Mouse (Mus musculus): ENCODE results near the gene Tex46. TPM values are rescaled to one million over a fixed set of nuclear protein-coding genes. Genes with fewer than 3 reads are reported as not detected.
A peak's percentile ranks its signal among the peaks of the same experiment; 100 is the strongest.

The Tex46 gene
- polyA plus RNA-seq, 1 experiment from 2014 or later = not detected

- H3K27me3 ChIP-seq (ENCODE audit: control insufficient read depth, insufficient read depth, low read length) = no peaks in the 10 kb centered on the region
- H3K4me3 ChIP-seq (ENCODE audit: low read depth, low read length) = no peak overlapping the region
- ATAC-seq (replicated peaks; ENCODE audit: low FRiP score) (peak; percentile 28), DNase-seq (ENCODE audit: low spot score) (no peak)
- H3K9me3 ChIP-seq (ENCODE audit: control insufficient read depth, low read length) = peaks cover 1% of the 10 kb centered on the region; the same call in 1 of the 2 replicates
- no peak overlapping the region for H3K27ac ChIP-seq (ENCODE audit: low read depth, low read length)
- no peak overlapping the region for H3K4me2 ChIP-seq (ENCODE audit: low read depth, low read length, severe bottlenecking)
- 66% methylated on average over 13 of the region's 13 CpGs for WGBS
- no peak overlapping the region for H3K9ac ChIP-seq (ENCODE audit: low read length)
- H3K36me3 ChIP-seq (ENCODE audit: control insufficient read depth, insufficient read depth, low read length) = peaks cover 4% of the 10 kb centered on the region; the same call in 1 of the 2 replicates
- H3K4me1 ChIP-seq (replicated peaks; ENCODE audit: control insufficient read depth, insufficient read depth, low read length) = peaks cover 16% of the 10 kb centered on the region; the same call in 1 of the 2 replicates
These were observed 41.8 kb downstream of the Tex46 start for GRCm38 (mm10) chr4:136651882-136652527.

GRCm38 (mm10) chr4:136652528-136652910 is 42.3 kb downstream of the Tex46 start:
- H3K4me1 ChIP-seq (replicated peaks; ENCODE audit: control insufficient read depth, insufficient read depth, low read length) = peaks cover 16% of the 10 kb centered on the region; the same call in 1 of the 2 replicates
- DNase-seq (ENCODE audit: low spot score) (no peak), ATAC-seq (replicated peaks; ENCODE audit: low FRiP score) (no peak)
- no peak overlapping the region for H3K4me3 ChIP-seq (ENCODE audit: low read depth, low read length)
- peaks cover 4% of the 10 kb centered on the region; the same call in 1 of the 2 replicates for H3K36me3 ChIP-seq (ENCODE audit: control insufficient read depth, insufficient read depth, low read length)
- no peaks in the 10 kb centered on the region for H3K9me3 ChIP-seq (ENCODE audit: control insufficient read depth, low read length)
- 82% methylated on average over 11 of the region's 11 CpGs for WGBS
- no peak overlapping the region for H3K9ac ChIP-seq (ENCODE audit: low read length)
- no peak overlapping the region for H3K27ac ChIP-seq (ENCODE audit: low read depth, low read length)
- H3K27me3 ChIP-seq (ENCODE audit: control insufficient read depth, insufficient read depth, low read length) = no peaks in the 10 kb centered on the region
- no peak overlapping the region for H3K4me2 ChIP-seq (ENCODE audit: low read depth, low read length, severe bottlenecking)

- ATAC-seq (replicated peaks; ENCODE audit: low FRiP score) (no peak), DNase-seq (ENCODE audit: low spot score) (no peak)
- Histone ChIP-seq H3K27ac (ENCODE audit: low read depth, low read length) (no peak overlapping the region), H3K9me3 (ENCODE audit: control insufficient read depth, low read length) (no peaks in the 10 kb centered on the region), H3K4me1 (replicated peaks; ENCODE audit: control insufficient read depth, insufficient read depth, low read length) (peaks cover 16% of the 10 kb centered on the region; the same call in 1 of the 2 replicates), H3K4me2 (ENCODE audit: low read depth, low read length, severe bottlenecking) (no peak overlapping the region), H3K36me3 (ENCODE audit: control insufficient read depth, insufficient read depth, low read length) (peaks cover 4% of the 10 kb centered on the region; the same call in 1 of the 2 replicates), H3K4me3 (ENCODE audit: low read depth, low read length) (no peak overlapping the region), H3K27me3 (ENCODE audit: control insufficient read depth, insufficient read depth, low read length) (no peaks in the 10 kb centered on the region), H3K9ac (ENCODE audit: low read length) (no peak overlapping the region)
- 77% methylated on average over 6 of the region's 6 CpGs for WGBS
These were observed 42.8 kb downstream of the Tex46 start for GRCm38 (mm10) chr4:136653019-136653418.

GRCm38 (mm10) chr4:136653692-136654234 is 43.5 kb downstream of the Tex46 start:
- H3K4me1 ChIP-seq (replicated peaks; ENCODE audit: control insufficient read depth, insufficient read depth, low read length) = peaks cover 16% of the 10 kb centered on the region; the same call in 1 of the 2 replicates
- WGBS = 89% methylated on average over 10 of the region's 10 CpGs
- no peak overlapping the region for H3K9ac ChIP-seq (ENCODE audit: low read length)
- H3K4me2 ChIP-seq (ENCODE audit: low read depth, low read length, severe bottlenecking) = no peak overlapping the region
- H3K4me3 ChIP-seq (ENCODE audit: low read depth, low read length) = no peak overlapping the region
- no peak for DNase-seq (ENCODE audit: low spot score)
- H3K36me3 ChIP-seq (ENCODE audit: control insufficient read depth, insufficient read depth, low read length) = peaks cover 6% of the 10 kb centered on the region
- no peak overlapping the region for H3K27ac ChIP-seq (ENCODE audit: low read depth, low read length)
- H3K27me3 ChIP-seq (ENCODE audit: control insufficient read depth, insufficient read depth, low read length) = no peaks in the 10 kb centered on the region
- H3K9me3 ChIP-seq (ENCODE audit: control insufficient read depth, low read length) = no peaks in the 10 kb centered on the region
- no peak for ATAC-seq (replicated peaks; ENCODE audit: low FRiP score)

GRCm38 (mm10) chr4:136657914-136658313 is 47.7 kb downstream of the Tex46 start:
- Histone ChIP-seq H3K4me3 (ENCODE audit: low read depth, low read length) (no peak overlapping the region), H3K4me2 (ENCODE audit: low read depth, low read length, severe bottlenecking) (no peak overlapping the region), H3K36me3 (ENCODE audit: control insufficient read depth, insufficient read depth, low read length) (peaks cover 19% of the 10 kb centered on the region), H3K4me1 (replicated peaks; ENCODE audit: control insufficient read depth, insufficient read depth, low read length) (0 out of 2 replicates have a peak, but pooled peaks cover 3% of the 10 kb centered on the region), H3K27ac (ENCODE audit: low read depth, low read length) (no peak overlapping the region), H3K27me3 (ENCODE audit: control insufficient read depth, insufficient read depth, low read length) (no peaks in the 10 kb centered on the region), H3K9ac (ENCODE audit: low read length) (no peak overlapping the region), H3K9me3 (ENCODE audit: control insufficient read depth, low read length) (no peaks in the 10 kb centered on the region)
- WGBS = 88% methylated on average over 3 of the region's 3 CpGs
- DNase-seq (ENCODE audit: low spot score) = no peak
- ATAC-seq (replicated peaks; ENCODE audit: low FRiP score) = no peak

Small RNA genes lying within 50 kb of the gene (microRNA-seq; reads per million reads assigned to microRNA genes)
- gene Gm22180 (ENCODE audit: insufficient number of aligned reads) = not detected

Other genes with a start within 250 kb of the Tex46 start
- 0.21 and 0.25 TPM in 2 replicates for gene Htr1d, start 186.9 kb upstream of the Tex46 start, polyA plus RNA-seq (2014; fragmentation: Nextera tagmentation; extraction: Ambion mirVana)
- gene 6030445D17Rik, start 148.2 kb upstream of the Tex46 start, polyA plus RNA-seq (2014; fragmentation: Nextera tagmentation; extraction: Ambion mirVana) = not detected in 2 replicates
- gene Luzp1, start 140.7 kb upstream of the Tex46 start, polyA plus RNA-seq (2014; fragmentation: Nextera tagmentation; extraction: Ambion mirVana) = 119 and 121 TPM in 2 replicates
- gene Kdm1a, start 7.7 kb upstream of the Tex46 start, polyA plus RNA-seq (2014; fragmentation: Nextera tagmentation; extraction: Ambion mirVana) = 88.6 and 98.6 TPM in 2 replicates
- gene Lactbl1, start 12.2 kb downstream of the Tex46 start, polyA plus RNA-seq (2014; fragmentation: Nextera tagmentation; extraction: Ambion mirVana) = not detected in 2 replicates
- 35.8 and 36.9 TPM in 2 replicates for gene Ephb2, start 225.6 kb downstream of the Tex46 start, polyA plus RNA-seq (2014; fragmentation: Nextera tagmentation; extraction: Ambion mirVana)

All from forebrain, embryonic 11.5 days (tissue).